Mouse (Mus musculus) myocyte (in vitro differentiated cells): ENCODE results near the gene Ptgr2.

Source experiments
- CEBPB ChIP-seq: IDR thresholded peaks from 2 replicates; pipeline ENCODE4 v1.6.1; 2011; ENCODE audit warnings: mild to moderate bottlenecking, moderate library complexity; ENCODE audit not compliant: poor library complexity, insufficient read depth, severe bottlenecking
- E2F4 ChIP-seq: IDR thresholded peaks from one replicate; pipeline ENCODE4 v1.6.1; 2011; ENCODE audit warnings: mild to moderate bottlenecking, control low read depth, moderate library complexity; ENCODE audit not compliant: insufficient read depth
- MAX ChIP-seq: IDR thresholded peaks from one replicate; pipeline ENCODE4 v1.6.1; 2011; ENCODE audit warnings: low read depth, mild to moderate bottlenecking, control low read depth
- MYOG ChIP-seq, 3 experiments: IDR thresholded peaks; one replicate each; pipeline ENCODE4 v1.6.1; 2011; ENCODE audit warnings: control low read depth in 2 of 3, low read depth in 2 of 3, mild to moderate bottlenecking in 2 of 3; ENCODE audit not compliant: insufficient read length in 2 of 3, control insufficient read depth in 1 of 3, insufficient read depth in 1 of 3
- POLR2A ChIP-seq: IDR thresholded peaks from one replicate; pipeline ENCODE4 v1.6.1; 2011; ENCODE audit warnings: low read depth, mild to moderate bottlenecking, control low read depth, moderate library complexity; ENCODE audit not compliant: insufficient read length
- POLR2AphosphoS2 ChIP-seq: IDR thresholded peaks from one replicate; pipeline ENCODE4 v1.6.1; 2011; ENCODE audit warnings: low read depth, control low read depth; ENCODE audit not compliant: insufficient read length
- REST ChIP-seq: IDR thresholded peaks from one replicate; pipeline ENCODE4 v1.6.1; 2011; ENCODE audit warnings: mild to moderate bottlenecking, control low read depth, moderate library complexity; ENCODE audit not compliant: insufficient read depth, insufficient read length
- TCF12 ChIP-seq: IDR thresholded peaks from one replicate; pipeline ENCODE4 v1.6.1; 2011; ENCODE audit warnings: mild to moderate bottlenecking, control low read depth; ENCODE audit not compliant: poor library complexity, insufficient read depth, severe bottlenecking
- USF1 ChIP-seq: IDR thresholded peaks from one replicate; pipeline ENCODE4 v1.6.1; 2011; ENCODE audit warnings: low read depth, mild to moderate bottlenecking, control low read depth, moderate library complexity

- TF ChIP-seq USF1 (no peak), POLR2A (no peak), E2F4 (no peak), TCF12 (no peak), CEBPB (no peak), REST (no peak), MAX (no peak), POLR2AphosphoS2 (no peak), MYOG (IDR thresholded peaks at IDR 0.05; ENCODE audit: control insufficient read depth in 1 of 3, insufficient read depth in 1 of 3, insufficient read length in 2 of 3, low read depth in 2 of 3) (no peak)
Observed at GRCm38 (mm10) chr12:84252811-84253210, 32.2 kb upstream of the Ptgr2 start.
